Comparison of ENCODE assay signal across 8 mouse cellular contexts in the genomic region with DNA sequence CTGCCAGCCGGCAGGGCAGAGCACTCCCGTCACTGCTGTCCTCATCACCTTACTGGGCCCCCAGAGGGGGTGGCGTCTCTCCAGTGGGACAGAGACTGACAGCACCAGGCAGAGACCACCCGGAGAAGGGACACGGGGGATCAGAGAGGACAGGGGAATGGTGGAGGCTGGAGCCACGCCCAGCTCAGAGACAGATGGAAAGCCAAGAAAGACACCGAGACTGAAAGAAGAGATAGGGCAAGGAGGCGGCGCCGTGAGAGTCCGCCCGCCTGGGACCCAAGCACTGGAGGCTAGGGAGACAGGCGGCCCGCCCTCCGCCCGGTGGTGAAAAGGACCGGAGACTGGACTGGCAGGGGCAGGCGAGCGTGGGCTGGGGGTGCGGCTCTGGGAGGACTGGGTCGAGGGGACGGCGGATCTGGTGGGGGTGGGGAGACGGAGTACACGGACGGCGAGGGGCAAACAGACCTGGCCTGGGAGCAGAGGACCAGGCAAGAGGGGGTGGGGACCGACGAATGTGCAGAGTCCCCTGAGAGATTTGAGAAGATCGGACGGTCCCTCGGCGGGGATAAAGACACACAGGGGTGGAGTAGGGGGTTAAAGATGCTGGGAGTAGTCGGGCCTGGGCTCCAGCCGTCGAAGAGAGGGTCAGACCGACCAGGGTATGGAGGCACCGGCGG. TPM values are rescaled to one million over a fixed set of nuclear protein-coding genes. Genes with fewer than 3 reads are reported as not detected.
DNase-seq lines count a peak whose midpoint lies in the region; ATAC-seq and TF ChIP-seq lines count a peak whose summit lies in the region.

No protein-coding gene starts in this region.

- no peak for TF ChIP-seq POLR2A in thymus, adult 2 months (IDR thresholded peaks at IDR 0.05; ENCODE audit: control insufficient read depth, extremely low read depth, insufficient read depth, low read length, poor library complexity)

- peaks cover 0 to 2% of the 10 kb centered on the region in 2 experiments; a peak in 2 of 4 replicates for H3K4me1 ChIP-seq in ES-E14 (ENCODE audit: control insufficient read depth in 2 of 2, insufficient read depth in 2 of 2, low read length in 2 of 2, poor library complexity in 1 of 2)
- 0 out of 2 replicates have a peak, but pooled peaks cover 4% of the 10 kb centered on the region for H3K4me1 ChIP-seq in forebrain, embryonic 14.5 days (ENCODE audit: control insufficient read depth, insufficient read depth, low read length)
- H3K4me1 ChIP-seq in limb, embryonic 15.5 days: peaks cover 37% of the 10 kb centered on the region
- H3K4me1 ChIP-seq in midbrain, postnatal 0 days (ENCODE audit: insufficient read depth, low read length): no peaks in the 10 kb centered on the region
- H3K4me1 ChIP-seq in thymus, adult 2 months (replicated peaks; ENCODE audit: control insufficient read depth, insufficient read depth, low read length): peaks cover 29% of the 10 kb centered on the region

- WGBS in forebrain, embryonic 14.5 days: 1% methylated on average over 39 of the region's 39 CpGs
- under 1% methylated on average over 39 of the region's 39 CpGs for WGBS in limb, embryonic 15.5 days
- 2% methylated on average over 39 of the region's 39 CpGs for WGBS in midbrain, postnatal 0 days
- WGBS in thymus, adult 2 months: under 1% methylated on average over 39 of the region's 39 CpGs

- H3K36me3 ChIP-seq in ES-E14 (ENCODE audit: control insufficient read depth, insufficient read depth, low read length, poor library complexity, severe bottlenecking): no peaks in the 10 kb centered on the region
- no peaks in the 10 kb centered on the region for H3K36me3 ChIP-seq in forebrain, embryonic 14.5 days (ENCODE audit: control insufficient read depth, insufficient read depth, low read length)
- H3K36me3 ChIP-seq in limb, embryonic 15.5 days: no peaks in the 10 kb centered on the region
- H3K36me3 ChIP-seq in midbrain, postnatal 0 days (ENCODE audit: insufficient read depth, low read length): no peaks in the 10 kb centered on the region
- H3K36me3 ChIP-seq in thymus, adult 2 months (ENCODE audit: control insufficient read depth, insufficient read depth, low read length): no peaks in the 10 kb centered on the region

- no peak for DNase-seq in ES-E14 (ENCODE audit: low read depth, low spot score)
- peak; percentile 77 for DNase-seq in adrenal gland, postnatal 14 days
- peak; percentile 45 for DNase-seq in forebrain, embryonic 14.5 days (ENCODE audit: low spot score)
- no peak for DNase-seq in midbrain, postnatal 0 days (ENCODE audit: low spot score)
- peak; percentile 42 for DNase-seq in thymus, adult 2 months
- DNase-seq in left cerebral cortex, postnatal 25 days (ENCODE audit: low spot score in 2 of 2): no peak

- in situ Hi-C loops in ES-E14 (cut with MboI; ENCODE audit: low sequenced_read_pairs in 2 of 2, unreplicated experiment in 2 of 2): no loop called here

- peak overlapping the region; percentile 68 for H3K4me2 ChIP-seq in forebrain, embryonic 14.5 days (ENCODE audit: low read length)
- H3K4me2 ChIP-seq in limb, embryonic 15.5 days: peak overlapping the region; percentile 88
- H3K4me2 ChIP-seq in midbrain, postnatal 0 days (ENCODE audit: low read depth, low read length, poor library complexity, severe bottlenecking): peak overlapping the region; percentile 69

- H3K4me3 ChIP-seq in ES-E14 (ENCODE audit: insufficient read depth in 1 of 2, low read depth in 1 of 2, low read length in 2 of 2, poor library complexity in 1 of 2, severe bottlenecking in 1 of 2): peak overlapping the region; percentile 89 to 99
- H3K4me3 ChIP-seq in forebrain, embryonic 14.5 days (ENCODE audit: low read depth, low read length): peak overlapping the region; percentile 56
- H3K4me3 ChIP-seq in limb, embryonic 15.5 days: peak overlapping the region; percentile 89
- peak overlapping the region; percentile 46 for H3K4me3 ChIP-seq in midbrain, postnatal 0 days (ENCODE audit: low read depth, low read length)
- peak overlapping the region; percentile 90 for H3K4me3 ChIP-seq in thymus, adult 2 months (ENCODE audit: control insufficient read depth, insufficient read depth, low read length)

- H3K27me3 ChIP-seq in forebrain, embryonic 14.5 days (replicated peaks; ENCODE audit: control insufficient read depth, insufficient read depth, low read length): no peaks in the 10 kb centered on the region; the same call in 1 of the 2 replicates
- no peaks in the 10 kb centered on the region for H3K27me3 ChIP-seq in limb, embryonic 15.5 days
- peaks cover 10% of the 10 kb centered on the region; the same call in 1 of the 2 replicates for H3K27me3 ChIP-seq in midbrain, postnatal 0 days (ENCODE audit: insufficient read depth, low read length)
- H3K27me3 ChIP-seq in thymus, adult 2 months (ENCODE audit: control insufficient read depth, insufficient read depth, low read length): no peaks in the 10 kb centered on the region

- H3K9ac ChIP-seq in ES-E14 (ENCODE audit: insufficient read depth, low read depth, low read length, poor library complexity, severe bottlenecking): peak overlapping the region; percentile 82
- peak overlapping the region; percentile 65 for H3K9ac ChIP-seq in forebrain, embryonic 14.5 days (ENCODE audit: low read length)
- peak overlapping the region; percentile 75 for H3K9ac ChIP-seq in limb, embryonic 15.5 days
- H3K9ac ChIP-seq in midbrain, postnatal 0 days (replicated peaks; ENCODE audit: low read length, poor library complexity, severe bottlenecking): peak overlapping the region; percentile 57

- intact Hi-C loops in left cerebral cortex, postnatal 25 days (cut with DNase I): no loop called here

- H3K27ac ChIP-seq in ES-E14 (ENCODE audit: insufficient read depth, low read depth, low read length, poor library complexity, severe bottlenecking): no peak overlapping the region
- H3K27ac ChIP-seq in forebrain, embryonic 14.5 days (ENCODE audit: low read depth, low read length): no peak overlapping the region
- H3K27ac ChIP-seq in limb, embryonic 15.5 days: peak overlapping the region; percentile 66
- no peak overlapping the region for H3K27ac ChIP-seq in midbrain, postnatal 0 days (ENCODE audit: low read depth, low read length)
- no peak overlapping the region for H3K27ac ChIP-seq in thymus, adult 2 months (ENCODE audit: control insufficient read depth, insufficient read depth, low read length)

- peak; percentile 42 for ATAC-seq in forebrain, embryonic 14.5 days
- peak; percentile 12 to 26; a peak in 3 of 4 replicates for ATAC-seq in hematopoietic stem cell, adult 5-6 weeks (replicated peaks in 1 of 2; ENCODE audit: insufficient read depth in 1 of 2, low FRiP score in 2 of 2, low TSS enrichment in 1 of 2, low read depth in 1 of 2, poor library complexity in 2 of 2, severe bottlenecking in 2 of 2)
- ATAC-seq in limb, embryonic 15.5 days (ENCODE audit: insufficient number of reproducible peaks, low FRiP score, low TSS enrichment, low read depth): no peak
- ATAC-seq in midbrain, postnatal 0 days (ENCODE audit: low FRiP score): 0 out of 2 replicates have a peak, but pooled peaks have one; percentile 41

- TF ChIP-seq CTCF in midbrain, postnatal 0 days (IDR thresholded peaks at IDR 0.05): no peak
- TF ChIP-seq CTCF in thymus, adult 2 months (IDR thresholded peaks at IDR 0.05; ENCODE audit: borderline replicate concordance, control insufficient read depth, extremely low read depth, insufficient read depth, low read length, poor library complexity): 0 out of 2 replicates have a peak, but pooled peaks have one; percentile 12

- no peaks in the 10 kb centered on the region for H3K9me3 ChIP-seq in ES-E14 (ENCODE audit: control insufficient read depth, insufficient read depth, low read depth, low read length)
- H3K9me3 ChIP-seq in forebrain, embryonic 14.5 days (replicated peaks; ENCODE audit: control insufficient read depth, low read length): no peaks in the 10 kb centered on the region
- H3K9me3 ChIP-seq in limb, embryonic 15.5 days: no peaks in the 10 kb centered on the region
- no peaks in the 10 kb centered on the region for H3K9me3 ChIP-seq in midbrain, postnatal 0 days (ENCODE audit: low read length)

TF ChIP-seq in ES-E14, 5 proteins besides CTCF, POLR2A, EP300 and RAD21:
- TF ChIP-seq ZNF384 (IDR thresholded peaks at IDR 0.05; ENCODE audit: low read depth, low read length) (no peak), HCFC1 (IDR thresholded peaks at IDR 0.05; ENCODE audit: borderline replicate concordance, insufficient read depth, low read length) (no peak), ZC3H11A (IDR thresholded peaks at IDR 0.05; ENCODE audit: borderline replicate concordance, low read depth, low read length) (no peak), MAFK (IDR thresholded peaks at IDR 0.05; ENCODE audit: insufficient read depth, low read depth, low read length) (no peak), CHD2 (IDR thresholded peaks at IDR 0.05; ENCODE audit: low read depth, low read length) (no peak)

RNA-seq across cellular contexts. Expression of a gene that starts 0.7 kb away (rescaled TPM):
- total RNA-seq in ES-E14 (2012; rRNA removed): 43.8 and 60.3 TPM in 2 replicates
- total RNA-seq in adrenal gland, postnatal 14 days (2021): 133 and 145 TPM in 2 replicates
- polyA plus RNA-seq in forebrain, embryonic 14.5 days (2014; fragmentation: Nextera tagmentation; extraction: Ambion mirVana): 17.9 and 19.5 TPM in 2 replicates
- total RNA-seq in hematopoietic stem cell, adult 5-6 weeks (2017): 98.0 and 125 TPM in 2 replicates
- polyA plus RNA-seq in limb, embryonic 15.5 days (2015; fragmentation: Nextera tagmentation; extraction: Ambion mirVana): 64.1 and 66.5 TPM in 2 replicates
- total RNA-seq in midbrain, postnatal 0 days (2014; rRNA removed): 17.0 and 19.1 TPM in 2 replicates
- 12.1 and 13.2 TPM in 2 replicates for polyA plus RNA-seq in midbrain, postnatal 0 days (2015; fragmentation: Nextera tagmentation; extraction: Ambion mirVana)
- polyA plus RNA-seq in thymus, adult 2 months (2012; rRNA removed): 201 and 214 TPM in 2 replicates
- total RNA-seq in left cerebral cortex, postnatal 25 days (2021): 10 to 100 TPM; 12.4 to 15.2 TPM

RNA-seq across cellular contexts. Expression of a gene that starts 28.9 kb away (rescaled TPM):
- 15.7 and 22.4 TPM in 2 replicates for total RNA-seq in ES-E14 (2012; rRNA removed)
- total RNA-seq in adrenal gland, postnatal 14 days (2021): 20.8 and 23.9 TPM in 2 replicates
- 6.0 and 6.7 TPM in 2 replicates for polyA plus RNA-seq in forebrain, embryonic 14.5 days (2014; fragmentation: Nextera tagmentation; extraction: Ambion mirVana)
- total RNA-seq in hematopoietic stem cell, adult 5-6 weeks (2017): 15.7 and 19.7 TPM in 2 replicates
- polyA plus RNA-seq in limb, embryonic 15.5 days (2015; fragmentation: Nextera tagmentation; extraction: Ambion mirVana): 16.7 and 18.0 TPM in 2 replicates
- total RNA-seq in midbrain, postnatal 0 days (2014; rRNA removed): 12.3 and 12.6 TPM in 2 replicates
- polyA plus RNA-seq in midbrain, postnatal 0 days (2015; fragmentation: Nextera tagmentation; extraction: Ambion mirVana): 9.6 TPM in 2 replicates
- polyA plus RNA-seq in thymus, adult 2 months (2012; rRNA removed): 13.8 and 14.0 TPM in 2 replicates
- 10 to 100 TPM; 11.4 to 12.4 TPM for total RNA-seq in left cerebral cortex, postnatal 25 days (2021)

Comparison
In these comparisons a context has a peak if more than half of its experiments do, and no peak if none do; other contexts are left out.
1. DNase-seq: peak in adrenal gland, postnatal 14 days (single experiment), forebrain, embryonic 14.5 days (single experiment) and thymus, adult 2 months (single experiment); none in ES-E14 (single experiment), midbrain, postnatal 0 days (single experiment) and left cerebral cortex, postnatal 25 days (0 of 2).
2. Peak in every context shown above with its lines, with median percentiles within 50 percentile points of each other: H3K4me3 ChIP-seq, H3K9ac ChIP-seq and H3K4me2 ChIP-seq.